Mouse (Mus musculus): ENCODE data around the gene H2-DMb1.
"Not testable (repeated sequence)": the region's sequence is repeated elsewhere in the genome, so short reads cannot be mapped to it uniquely, and the experiment has no call there.

The H2-DMb1 gene

DNA sequence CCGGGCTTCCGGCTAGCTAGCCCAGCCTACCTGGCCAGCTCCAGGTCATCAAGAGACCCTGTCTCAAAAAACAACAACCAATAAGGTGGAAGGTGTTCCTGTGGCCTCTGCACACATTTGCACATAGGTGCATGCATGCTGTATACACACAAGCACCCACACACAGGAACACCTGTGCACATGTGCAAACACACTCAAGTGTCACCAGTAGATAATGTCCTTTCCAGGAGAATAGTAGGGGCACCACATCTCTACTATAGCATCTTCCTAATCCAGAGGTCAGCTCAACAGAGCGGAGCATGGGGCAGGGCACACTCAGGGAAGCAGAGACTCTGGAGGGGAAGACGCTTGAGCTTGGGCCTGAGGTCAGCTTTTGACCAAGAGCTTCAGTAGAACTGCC is 8.7 kb upstream of the H2-DMb1 start:
- not testable (repeated sequence) for DNase-seq (ENCODE audit: low spot score in 2 of 2)

DNA sequence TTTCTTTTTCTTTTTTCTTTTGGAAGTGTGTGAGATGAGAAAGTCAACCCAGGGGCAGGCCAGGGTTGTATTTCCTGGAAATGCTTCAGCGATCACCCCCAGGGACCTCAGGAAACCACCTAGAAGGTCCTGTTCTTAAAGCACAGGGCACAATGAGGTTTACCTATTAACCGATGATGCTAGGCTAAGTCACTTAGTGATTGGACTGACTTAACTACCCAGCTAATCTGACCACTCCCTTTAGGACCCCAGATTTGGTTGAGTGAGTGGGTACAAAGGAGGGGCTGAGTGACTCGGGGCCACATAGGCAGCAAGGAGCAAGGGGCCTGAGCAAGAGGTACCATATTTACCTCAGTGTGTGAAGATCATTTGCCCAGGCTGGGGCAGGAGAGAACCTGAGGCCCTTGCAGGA is 7.9 kb upstream of the H2-DMb1 start:
- no peak for DNase-seq (ENCODE audit: low spot score in 2 of 2)

DNA sequence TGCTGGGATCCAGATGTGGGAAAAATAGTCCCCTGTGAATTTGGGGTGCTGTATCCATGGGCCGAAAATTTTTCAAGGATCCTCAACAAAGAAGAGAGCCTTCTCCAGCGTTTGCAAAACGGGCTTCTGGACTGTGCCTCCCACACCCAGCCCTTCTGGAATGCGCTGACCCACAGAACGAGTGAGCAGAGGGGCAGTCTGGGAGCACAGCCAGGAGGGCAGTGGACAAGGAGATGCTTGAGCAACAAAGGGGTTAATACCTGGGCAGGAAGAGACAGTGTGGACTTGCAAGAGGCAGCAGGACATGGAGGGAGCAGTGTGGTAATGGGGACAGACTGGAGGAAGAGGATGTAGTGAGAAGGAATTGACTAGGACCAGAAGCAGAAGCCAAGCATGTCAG is 2.7 kb downstream of the H2-DMb1 start:
- no peak for DNase-seq (ENCODE audit: low spot score in 2 of 2)

DNA sequence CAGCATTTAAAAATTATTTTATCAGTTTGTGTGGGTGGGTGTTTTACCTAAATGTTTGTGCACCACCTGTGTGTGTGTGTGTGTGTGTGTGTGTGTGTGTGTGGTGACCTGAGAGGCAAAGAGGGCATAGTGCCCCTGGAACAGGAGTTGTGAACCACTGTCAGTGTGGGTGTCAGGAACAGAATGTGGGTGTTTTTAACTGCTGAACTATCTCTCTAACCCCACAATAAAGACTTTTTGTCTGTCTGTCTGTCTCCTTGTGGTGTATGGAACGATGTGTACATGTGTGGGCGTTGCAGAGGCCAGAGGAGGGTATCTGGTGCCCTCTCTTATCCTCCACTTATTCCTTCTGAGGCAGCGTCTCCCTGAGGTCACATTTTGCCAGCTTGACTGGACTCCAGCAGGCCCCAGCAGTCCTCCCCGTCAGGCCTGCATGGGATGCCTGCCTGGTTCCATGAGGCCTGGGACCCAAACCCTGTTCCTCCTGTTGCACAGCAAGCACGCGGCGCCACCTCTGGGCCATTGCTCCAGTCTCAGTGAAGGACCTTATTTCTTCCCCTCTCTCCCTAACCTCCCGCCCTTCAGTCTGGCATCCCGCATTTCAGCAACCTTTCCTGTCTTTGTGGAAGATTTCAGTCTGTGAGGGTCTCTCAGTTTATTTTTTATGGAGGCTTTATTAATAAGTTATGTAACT is 11.5 kb downstream of the H2-DMb1 start:
- no peak for DNase-seq (ENCODE audit: low spot score in 2 of 2)

DNA sequence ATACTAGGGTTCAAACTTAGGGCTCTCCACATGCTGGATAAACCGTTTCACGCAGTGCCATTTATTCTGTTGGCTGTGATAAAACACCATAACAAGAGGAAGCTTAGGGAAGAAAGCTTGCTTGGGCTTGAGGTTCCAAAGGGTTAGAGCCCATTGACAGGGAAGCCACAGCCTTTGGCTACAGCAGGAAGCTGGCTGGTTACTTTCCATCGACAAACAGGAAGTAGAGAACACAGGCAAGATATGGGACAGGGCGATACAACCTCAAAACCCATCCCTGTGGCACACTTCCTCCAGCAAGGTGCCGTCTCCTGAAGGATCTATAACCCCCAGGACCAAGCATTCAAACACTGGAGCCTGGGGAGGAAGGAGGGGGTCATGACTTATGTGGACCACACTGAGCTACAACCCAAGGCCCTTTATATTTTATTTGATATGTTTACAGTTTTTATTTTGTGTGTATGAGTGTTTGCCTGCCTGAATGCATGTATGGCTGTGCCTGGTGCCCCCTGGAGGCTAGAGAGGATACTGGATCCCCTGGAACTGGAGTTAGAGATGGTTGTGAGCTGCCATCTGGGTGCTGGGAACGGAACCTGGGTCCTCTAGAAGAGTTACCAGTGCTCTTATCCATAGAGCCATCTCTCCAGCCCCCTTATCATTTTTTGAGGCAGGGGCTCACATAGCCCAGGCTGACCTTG is 12.3 kb downstream of the H2-DMb1 start:
- no peak for DNase-seq (ENCODE audit: low spot score in 2 of 2)

DNA sequence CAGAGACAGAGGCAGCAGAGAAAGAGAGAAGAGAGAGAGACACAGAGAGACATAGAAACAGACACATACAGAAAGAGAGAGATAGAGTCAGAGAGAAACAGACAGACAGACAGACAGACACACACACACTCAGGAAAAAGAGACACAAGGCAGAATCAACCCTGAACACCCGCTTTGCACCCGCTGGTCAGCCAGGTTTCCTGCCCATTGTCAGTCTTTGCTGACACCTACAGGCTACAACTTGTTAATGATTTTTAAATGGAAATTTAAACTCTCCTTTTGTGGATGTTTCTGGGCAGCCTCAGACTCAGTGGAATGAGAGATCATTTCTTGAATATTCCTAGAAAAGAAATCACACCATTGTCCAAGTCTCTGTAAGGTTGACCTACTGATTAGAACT is 16.4 kb downstream of the H2-DMb1 start:
- no peak for DNase-seq (ENCODE audit: low spot score in 2 of 2)

DNA sequence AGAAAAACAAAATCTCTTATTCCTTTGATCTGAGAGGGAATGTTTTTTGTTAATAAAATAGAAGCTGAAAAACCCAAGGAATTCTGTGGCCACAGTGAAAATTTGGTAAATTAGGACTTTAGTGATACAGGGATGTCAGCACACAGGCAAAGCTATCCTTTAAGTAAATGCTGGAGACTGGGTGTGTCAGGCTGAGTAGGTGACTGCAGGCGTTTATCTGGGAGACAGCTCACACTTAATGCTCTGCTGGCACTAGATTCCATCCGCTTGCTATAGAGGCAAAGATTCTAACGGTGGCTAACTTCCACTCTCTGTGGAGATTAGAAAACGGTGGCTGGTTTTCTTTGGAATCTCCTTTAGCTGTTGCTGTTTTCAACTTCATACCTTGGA is 17.6 kb downstream of the H2-DMb1 start:
- DNase-seq (ENCODE audit: low spot score in 2 of 2): no peak

DNA sequence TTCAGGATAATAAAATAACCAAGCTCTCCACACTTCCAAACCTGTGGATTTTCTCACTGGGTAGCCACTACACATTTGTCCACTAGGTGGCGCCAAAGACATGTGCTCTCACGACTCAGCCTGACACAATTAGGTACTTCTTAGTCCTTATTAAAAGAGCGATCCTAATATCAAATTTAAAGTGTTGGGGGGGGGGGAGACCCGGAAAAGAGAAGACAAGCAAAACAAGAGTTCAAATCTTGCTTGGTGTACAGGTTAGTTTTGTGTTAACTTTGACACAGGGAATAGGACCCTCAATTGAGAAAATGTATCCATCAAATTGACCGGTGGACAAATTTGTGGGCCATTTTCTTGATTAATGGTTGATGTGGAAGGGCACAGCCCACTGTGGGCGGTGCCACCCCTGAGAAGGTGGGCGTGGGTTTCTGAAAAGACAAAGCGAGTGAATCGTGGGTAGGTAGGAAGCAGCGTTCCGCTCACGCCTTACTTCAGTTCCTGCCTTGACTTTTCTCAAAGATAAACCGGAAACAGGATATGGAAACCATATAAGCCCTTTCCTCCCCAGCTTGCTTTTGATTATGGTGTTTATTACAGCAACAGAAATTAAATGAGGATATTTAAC is 18.1 kb downstream of the H2-DMb1 start:
- peak in 1 of 2 experiments; percentile 68 for DNase-seq (ENCODE audit: low spot score in 2 of 2)

DNA sequence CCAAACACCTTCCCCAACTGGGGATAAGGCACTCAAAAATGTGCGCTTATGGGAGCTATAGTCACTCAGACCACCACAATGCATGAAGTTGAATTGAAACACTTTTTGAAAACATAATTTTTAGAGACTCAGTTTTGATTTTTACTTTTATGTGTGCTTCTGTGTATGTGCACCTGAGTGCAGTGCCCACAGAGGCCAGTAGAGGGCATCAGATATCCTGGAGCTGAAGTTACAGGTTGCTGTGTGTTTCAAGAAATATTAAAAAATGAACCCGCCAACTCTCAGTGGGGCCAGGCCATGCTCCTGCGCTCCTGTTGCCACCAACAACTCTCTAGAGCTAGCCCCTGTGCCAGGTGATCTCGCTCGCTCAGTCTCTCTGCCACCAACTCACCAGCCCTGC is 19.7 kb downstream of the H2-DMb1 start:
- no peak for DNase-seq (ENCODE audit: low spot score in 2 of 2)

DNA sequence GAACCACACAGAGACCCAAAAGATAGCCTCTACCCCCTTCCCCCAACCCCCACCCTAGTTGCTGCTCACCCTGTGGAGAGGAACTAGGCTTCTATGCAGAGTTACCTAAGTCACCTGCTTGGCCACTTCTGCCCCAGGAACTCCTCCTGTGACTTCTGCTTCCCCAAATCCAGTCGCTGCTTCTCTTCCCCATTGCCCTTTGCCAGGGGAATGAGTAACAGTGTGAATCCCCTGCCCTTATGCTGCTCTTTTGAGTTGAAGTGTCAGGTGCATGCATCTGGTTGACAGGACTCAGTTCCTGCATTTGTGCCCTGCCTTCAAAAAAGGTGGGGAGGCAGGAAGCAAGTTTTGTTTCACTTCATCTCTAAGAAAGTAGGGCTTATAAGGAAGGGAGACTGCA is 21.2 kb downstream of the H2-DMb1 start:
- DNase-seq (ENCODE audit: low spot score in 2 of 2): no peak

DNA sequence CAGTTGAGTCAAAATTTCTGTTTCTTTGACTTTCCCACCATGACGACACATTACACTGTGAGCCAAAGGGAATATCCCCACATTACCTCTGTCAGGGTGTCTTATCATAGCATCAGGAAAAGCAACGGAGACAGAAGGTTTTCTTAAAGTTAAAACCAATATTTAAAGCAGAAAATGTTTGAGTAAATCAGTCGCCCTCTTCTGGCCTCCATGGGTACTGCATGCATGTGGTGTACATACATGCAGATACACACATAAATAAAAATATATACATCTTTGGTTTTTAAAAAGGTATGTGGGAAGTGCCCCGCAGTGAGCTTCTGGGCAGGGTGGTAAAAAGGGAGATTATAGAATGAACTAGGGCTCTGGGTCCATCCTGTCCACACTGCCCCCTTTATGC is 24.3 kb downstream of the H2-DMb1 start:
- DNase-seq (ENCODE audit: low spot score in 2 of 2): no peak

DNA sequence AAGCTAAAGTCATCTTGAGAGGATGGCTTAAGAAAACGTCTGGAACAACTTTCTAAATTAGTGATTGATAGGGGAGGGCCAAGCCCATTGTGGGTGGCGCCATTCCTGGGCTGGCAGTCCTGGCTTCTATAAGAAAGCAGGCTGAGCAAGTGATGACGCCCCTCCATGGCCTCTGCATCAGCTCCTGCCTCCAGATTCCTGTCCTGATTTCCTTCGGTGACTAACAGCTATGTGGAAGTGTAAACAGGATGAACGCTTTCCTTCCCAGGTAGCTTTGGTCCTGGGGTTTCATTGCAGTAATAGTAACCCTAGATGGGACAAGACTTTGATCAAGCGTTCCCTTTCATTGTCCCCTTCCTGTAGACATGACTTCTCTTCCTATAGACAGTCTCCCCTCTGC is 26.1 kb downstream of the H2-DMb1 start:
- no peak for DNase-seq (ENCODE audit: low spot score in 2 of 2)

DNA sequence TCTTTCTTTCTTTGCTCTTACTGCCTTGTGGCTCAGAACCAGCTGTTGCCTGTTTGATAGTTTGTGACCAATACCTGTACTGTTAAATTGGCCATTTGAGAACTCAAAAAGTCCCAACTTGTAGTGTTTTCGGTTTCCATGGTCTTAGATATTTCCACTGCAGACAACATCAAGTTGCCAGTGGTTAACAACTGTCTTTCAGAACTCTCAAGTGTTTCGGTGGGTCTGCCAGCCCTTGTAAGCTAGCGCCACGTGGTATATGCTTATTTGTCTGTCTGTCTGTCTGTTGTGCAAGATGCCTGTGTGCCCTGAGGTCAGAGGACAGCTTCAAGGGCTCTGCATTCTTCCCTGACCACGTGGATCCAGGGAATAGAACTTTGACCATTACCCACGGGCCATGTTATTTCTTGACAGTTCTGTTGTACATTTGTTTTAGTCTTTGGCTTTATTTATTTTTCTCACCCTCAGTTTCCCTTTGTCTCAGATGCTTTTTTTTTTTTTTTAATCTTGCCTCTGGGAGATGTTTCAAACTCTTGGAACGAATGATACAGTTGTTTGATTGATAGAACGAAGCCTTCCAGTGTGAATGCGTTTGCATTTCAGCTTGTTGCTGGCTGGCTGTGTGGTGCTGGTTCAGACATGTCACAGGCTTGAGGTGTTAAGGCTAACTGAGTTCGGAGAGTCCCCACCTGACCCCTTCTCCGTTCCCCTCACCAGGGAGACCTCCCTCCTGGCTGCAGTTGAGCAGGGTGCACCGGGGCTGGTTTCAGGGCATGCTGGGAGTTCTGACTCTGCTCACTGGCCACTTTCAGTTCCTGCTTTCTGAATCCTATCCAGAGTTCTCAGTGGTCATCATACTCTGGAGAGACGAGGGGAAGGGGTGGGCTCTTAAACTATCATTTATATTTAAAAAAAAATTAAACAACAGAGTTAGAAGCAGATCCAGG is 27.3 kb downstream of the H2-DMb1 start:
- DNase-seq (ENCODE audit: low spot score in 2 of 2): no peak

DNA sequence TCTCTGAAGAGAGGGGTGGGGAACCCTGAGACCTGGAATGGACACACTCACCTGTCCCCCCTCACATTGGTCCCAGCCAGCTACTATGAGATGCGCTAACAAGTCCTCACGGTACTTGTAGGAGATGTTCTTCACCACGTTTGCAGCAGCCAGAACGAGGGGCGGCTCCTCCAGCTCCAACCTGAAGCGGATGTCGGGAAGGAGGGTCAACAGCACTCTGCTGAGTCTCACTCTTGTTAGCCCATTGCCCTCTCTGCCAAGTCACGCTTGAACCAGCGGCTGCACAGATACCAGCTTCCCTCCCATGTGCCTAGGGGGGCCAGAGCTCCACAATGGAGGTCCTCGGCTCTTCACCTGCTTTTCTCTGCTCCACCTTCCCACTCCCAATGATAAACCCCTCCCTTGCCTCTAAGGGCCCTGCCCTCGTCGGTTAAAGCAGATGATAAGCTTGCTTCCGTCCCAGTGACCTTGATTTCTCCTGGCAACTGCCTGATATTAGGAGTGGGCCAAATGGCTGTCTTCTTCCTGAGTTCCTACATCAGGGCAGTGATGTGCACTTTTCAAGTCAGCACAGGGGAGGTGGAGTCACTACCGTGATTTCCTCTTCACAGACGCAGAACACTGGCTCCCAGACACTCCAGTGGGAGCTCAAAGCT is 30.8 kb downstream of the H2-DMb1 start:
- no peak for DNase-seq (ENCODE audit: low spot score in 2 of 2)

DNA sequence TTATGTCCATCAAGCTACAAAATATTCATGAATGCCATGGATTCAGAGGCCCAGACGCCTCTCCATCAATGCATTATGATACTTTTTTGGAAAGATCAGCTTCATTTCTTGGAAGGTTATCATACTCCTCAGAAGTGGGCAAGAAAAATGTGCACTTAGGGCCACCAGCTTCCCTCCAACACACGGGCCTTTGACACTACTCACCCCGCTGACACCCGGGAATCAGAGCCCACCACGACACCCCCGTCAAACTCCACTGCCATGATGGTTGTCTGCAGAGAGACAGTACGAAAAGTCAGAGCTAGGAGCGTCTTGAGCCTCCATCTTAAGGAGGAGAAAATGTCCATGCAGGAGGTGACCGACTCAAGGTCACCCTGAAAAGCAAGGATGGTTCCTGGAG is 32.7 kb downstream of the H2-DMb1 start:
- no peak for DNase-seq (ENCODE audit: low spot score in 2 of 2)

DNA sequence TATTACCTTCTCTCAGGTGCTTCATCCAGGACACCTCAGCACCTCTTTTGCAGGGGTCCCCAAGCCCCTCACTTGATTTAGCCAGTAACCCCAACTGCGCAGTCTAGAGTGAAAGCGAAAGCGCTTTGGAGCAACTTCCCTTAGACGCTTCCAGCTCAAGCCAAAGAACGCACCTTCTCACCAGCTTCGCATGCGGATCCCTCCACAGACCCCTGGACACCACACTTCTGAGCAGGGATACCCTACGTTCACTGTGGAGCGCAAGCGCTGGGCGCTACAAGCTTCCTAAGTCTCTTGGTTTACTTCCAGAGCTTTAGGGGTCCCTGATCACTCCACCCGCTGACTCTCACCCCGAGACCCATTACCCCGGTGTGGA is 34.0 kb downstream of the H2-DMb1 start:
- no peak for DNase-seq (ENCODE audit: low spot score in 2 of 2)

DNA sequence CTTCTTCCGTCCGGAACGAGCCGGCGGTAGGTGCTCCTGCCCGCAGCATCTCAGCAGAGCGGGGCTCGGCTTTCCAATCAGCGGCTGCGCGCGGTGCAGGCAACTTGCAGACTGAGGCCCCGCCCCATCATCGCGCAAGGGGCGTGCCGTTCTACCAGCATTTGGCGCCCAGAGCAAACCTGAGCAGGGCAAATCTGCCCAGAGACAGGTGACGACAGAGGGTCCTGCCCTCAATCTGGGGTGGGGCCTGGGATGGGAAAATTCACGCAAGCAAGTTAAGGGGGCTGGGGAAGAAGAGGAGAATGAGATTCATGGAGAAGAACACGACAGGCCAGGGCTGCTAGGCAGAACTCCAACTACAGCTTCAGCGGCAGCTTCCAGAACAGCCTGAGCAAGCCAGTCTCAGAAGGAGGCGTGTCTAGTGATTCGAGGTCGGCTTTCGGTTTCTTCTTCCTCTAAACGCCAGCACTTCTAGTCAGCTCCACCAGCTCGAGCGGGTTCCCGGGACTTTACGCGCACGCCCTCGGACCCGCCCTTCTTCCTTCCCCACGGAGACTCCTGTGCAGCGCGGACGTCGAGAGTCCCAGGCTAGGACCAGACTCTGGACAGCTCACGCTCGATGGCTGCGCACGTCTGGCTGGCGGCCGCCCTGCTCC is 34.5 kb downstream of the H2-DMb1 start, which contains the start of the genes Tap1 and Psmb9:
Tap1 (plus strand) TSS at position 293 of the 656 bp plus-strand sequence.
Psmb9 (minus strand) TSS at position 504 of the 656 bp plus-strand sequence.
- DNase-seq (ENCODE audit: low spot score in 2 of 2): peak; percentile 89 to 94

DNA sequence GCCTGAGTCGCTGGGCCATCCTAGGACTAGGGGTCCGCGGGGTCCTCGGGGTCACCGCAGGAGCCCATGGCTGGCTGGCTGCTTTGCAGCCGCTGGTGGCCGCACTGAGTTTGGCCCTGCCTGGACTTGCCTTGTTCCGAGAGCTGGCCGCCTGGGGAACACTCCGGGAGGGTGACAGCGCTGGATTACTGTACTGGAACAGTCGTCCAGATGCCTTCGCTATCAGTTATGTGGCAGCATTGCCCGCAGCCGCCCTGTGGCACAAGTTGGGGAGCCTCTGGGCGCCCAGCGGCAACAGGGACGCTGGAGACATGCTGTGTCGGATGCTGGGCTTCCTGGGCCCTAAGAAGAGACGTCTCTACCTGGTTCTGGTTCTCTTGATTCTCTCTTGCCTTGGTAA is 35.1 kb downstream of the H2-DMb1 start:
- DNase-seq (ENCODE audit: low spot score in 2 of 2): no peak

DNA sequence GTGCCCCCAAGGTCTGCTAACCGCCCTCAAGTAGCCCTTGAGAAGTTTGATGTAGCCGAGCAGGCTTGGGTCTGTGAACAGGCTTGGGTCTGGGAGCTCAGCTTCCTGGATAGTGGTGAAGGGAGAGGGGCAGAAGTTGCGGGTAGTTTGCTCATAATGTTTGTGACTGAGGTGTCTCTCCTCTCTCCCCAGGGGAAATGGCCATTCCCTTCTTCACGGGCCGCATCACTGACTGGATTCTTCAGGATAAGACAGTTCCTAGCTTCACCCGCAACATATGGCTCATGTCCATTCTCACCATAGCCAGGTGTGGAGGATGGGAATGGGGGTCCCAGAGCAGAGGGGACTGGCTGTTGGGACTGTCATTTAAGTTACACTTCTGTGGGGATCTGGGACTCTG is 36.1 kb downstream of the H2-DMb1 start:
- no peak for DNase-seq (ENCODE audit: low spot score in 2 of 2)

DNA sequence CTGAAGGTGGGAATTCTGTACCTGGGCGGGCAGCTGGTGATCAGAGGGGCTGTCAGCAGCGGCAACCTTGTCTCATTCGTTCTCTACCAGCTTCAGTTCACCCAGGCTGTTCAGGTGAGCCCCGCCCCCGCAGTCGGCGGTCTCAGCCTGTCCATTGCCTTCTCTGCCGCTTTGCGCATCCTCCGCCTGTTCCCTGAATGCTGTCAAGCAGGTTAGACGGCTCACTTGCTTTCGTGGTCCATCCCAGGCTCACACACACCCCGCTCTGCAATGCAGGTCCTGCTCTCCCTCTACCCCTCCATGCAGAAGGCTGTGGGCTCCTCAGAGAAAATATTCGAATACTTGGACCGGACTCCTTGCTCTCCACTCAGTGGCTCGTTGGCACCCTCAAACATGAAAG is 40.0 kb downstream of the H2-DMb1 start:
- no peak for DNase-seq (ENCODE audit: low spot score in 2 of 2)

DNA sequence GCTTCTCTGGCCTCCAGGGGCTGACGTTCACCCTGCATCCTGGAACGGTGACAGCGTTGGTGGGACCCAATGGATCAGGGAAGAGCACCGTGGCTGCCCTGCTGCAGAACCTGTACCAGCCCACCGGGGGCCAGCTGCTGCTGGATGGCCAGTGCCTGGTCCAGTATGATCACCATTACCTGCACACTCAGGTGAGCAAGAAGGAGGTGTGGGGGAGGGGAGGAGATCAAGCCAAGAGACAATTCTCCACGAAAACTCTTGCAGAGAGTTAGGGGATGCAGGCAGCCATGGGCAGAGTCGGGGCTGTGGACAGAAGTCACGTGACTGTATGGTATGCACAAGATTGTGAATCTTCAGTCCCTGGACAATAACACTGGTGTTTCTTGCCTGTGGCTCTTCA is 40.6 kb downstream of the H2-DMb1 start:
- DNase-seq (ENCODE audit: low spot score in 2 of 2): no peak
